In the genomic region with DNA sequence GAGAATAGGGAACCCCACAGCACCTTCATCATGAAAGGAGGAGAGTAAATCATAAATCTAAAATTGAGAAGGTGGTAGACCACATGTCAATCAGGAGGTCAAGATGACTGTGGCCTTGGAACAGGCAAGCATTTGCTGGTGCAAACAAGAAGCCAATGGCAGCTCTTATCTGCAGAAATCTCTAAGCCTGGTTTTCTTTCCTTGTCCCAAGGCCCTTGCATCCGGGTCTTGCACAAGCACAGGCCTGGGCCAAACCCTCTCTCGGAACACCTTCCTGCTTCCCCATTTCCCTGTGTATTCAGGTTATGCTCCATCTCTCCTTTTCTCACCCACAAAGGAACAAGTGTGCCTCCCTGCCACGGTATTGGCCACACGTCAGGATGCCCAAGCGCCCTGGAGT, we compare ENCODE assay signal across 12 mouse cellular contexts. TPM values are rescaled to one million over a fixed set of nuclear protein-coding genes. Genes with fewer than 3 reads are reported as not detected.
DNase-seq lines count a peak whose midpoint lies in the region; ATAC-seq and TF ChIP-seq lines count a peak whose summit lies in the region.
"Had no signal": no experiment of that assay in that cellular context is flagged by ENCODE, and none has a peak within 500 bp of the region (broad histone marks: within the 10 kb centered on the region; RNA-seq: fewer than 3 reads in every experiment).

No protein-coding gene starts in this region.

- TF ChIP-seq EP300 in ES-Bruce4 (IDR thresholded peaks at IDR 0.05; ENCODE audit: insufficient read depth, low read depth, low read length) = no peak

- TF ChIP-seq POLR2A in ES-Bruce4 (IDR thresholded peaks at IDR 0.05; ENCODE audit: insufficient read depth, low read length) = no peak

- 88% methylated on average over 5 of the region's 5 CpGs for WGBS in embryonic facial prominence, embryonic 15.5 days
- WGBS in embryonic facial prominence, embryonic 10.5 days = 87% methylated on average over 5 of the region's 5 CpGs
- WGBS in limb, embryonic 13.5 days = 91% methylated on average over 5 of the region's 5 CpGs
- 90% methylated on average over 5 of the region's 5 CpGs for WGBS in limb, embryonic 10.5 days
- WGBS in macrophage (ENCODE audit: missing documents) = 63% methylated on average over 5 of the region's 5 CpGs

- no peak overlapping the region for H3K9ac ChIP-seq in embryonic facial prominence, embryonic 15.5 days
- no peak overlapping the region for H3K9ac ChIP-seq in limb, embryonic 13.5 days
- no peak overlapping the region for H3K9ac ChIP-seq in ES-Bruce4 (ENCODE audit: low read depth, poor library complexity, severe bottlenecking)
- H3K9ac ChIP-seq: lung, embryonic 14.5 days had no signal

- H3K4me1 ChIP-seq in embryonic facial prominence, embryonic 15.5 days = peaks cover 29% of the 10 kb centered on the region
- peaks cover 37% of the 10 kb centered on the region for H3K4me1 ChIP-seq in embryonic facial prominence, embryonic 10.5 days
- peaks cover 53% of the 10 kb centered on the region for H3K4me1 ChIP-seq in limb, embryonic 13.5 days
- H3K4me1 ChIP-seq in limb, embryonic 10.5 days = peaks cover 35% of the 10 kb centered on the region
- peaks cover 11% of the 10 kb centered on the region for H3K4me1 ChIP-seq in ES-Bruce4 (ENCODE audit: control insufficient read depth, insufficient read depth, low read length)

- no peak for ATAC-seq in embryonic facial prominence, embryonic 15.5 days (ENCODE audit: insufficient number of reproducible peaks, low FRiP score, low TSS enrichment, low read depth)
- ATAC-seq in limb, embryonic 13.5 days (ENCODE audit: low FRiP score, low read depth) = no peak

- H3K36me3 ChIP-seq in embryonic facial prominence, embryonic 15.5 days = no peaks in the 10 kb centered on the region
- H3K36me3 ChIP-seq in embryonic facial prominence, embryonic 10.5 days (replicated peaks) = no peaks in the 10 kb centered on the region; the same call in 1 of the 2 replicates
- H3K36me3 ChIP-seq in limb, embryonic 13.5 days = peaks cover 14% of the 10 kb centered on the region; the same call in 1 of the 2 replicates
- peaks cover 18% of the 10 kb centered on the region; the same call in 1 of the 2 replicates for H3K36me3 ChIP-seq in limb, embryonic 10.5 days
- no peaks in the 10 kb centered on the region for H3K36me3 ChIP-seq in ES-Bruce4 (ENCODE audit: control insufficient read depth, insufficient read depth, low read length, poor library complexity, severe bottlenecking)
- no peaks in the 10 kb centered on the region for H3K36me3 ChIP-seq in macrophage (ENCODE audit: inconsistent target)

- H3K79me2 ChIP-seq in macrophage (ENCODE audit: inconsistent target) = peaks cover 100% of the 10 kb centered on the region

- no peaks in the 10 kb centered on the region for H3K27me3 ChIP-seq in embryonic facial prominence, embryonic 15.5 days
- H3K27me3 ChIP-seq in embryonic facial prominence, embryonic 10.5 days (replicated peaks; ENCODE audit: low read depth, poor library complexity, severe bottlenecking) = no peaks in the 10 kb centered on the region
- no peaks in the 10 kb centered on the region for H3K27me3 ChIP-seq in limb, embryonic 13.5 days
- no peaks in the 10 kb centered on the region for H3K27me3 ChIP-seq in limb, embryonic 10.5 days (ENCODE audit: low read depth, poor library complexity, severe bottlenecking)
- no peaks in the 10 kb centered on the region for H3K27me3 ChIP-seq in ES-Bruce4 (ENCODE audit: control insufficient read depth, insufficient read depth, low read length, poor library complexity, severe bottlenecking)

- 0 out of 2 replicates have a peak overlapping the region, but pooled peaks have one; percentile 11 for H3K27ac ChIP-seq in embryonic facial prominence, embryonic 15.5 days (replicated peaks)
- H3K27ac ChIP-seq in embryonic facial prominence, embryonic 10.5 days (replicated peaks) = no peak overlapping the region
- H3K27ac ChIP-seq in limb, embryonic 13.5 days = 0 out of 2 replicates have a peak overlapping the region, but pooled peaks have one; percentile 40
- H3K27ac ChIP-seq in limb, embryonic 10.5 days = no peak overlapping the region
- H3K27ac ChIP-seq in ES-Bruce4 (ENCODE audit: insufficient read depth, low read length) = peak overlapping the region; percentile 2; the same call in 1 of the 2 replicates
- H3K27ac ChIP-seq in macrophage = peak overlapping the region; percentile 72
- H3K27ac ChIP-seq: gastrocnemius, adult 2 months had no signal

- H3K4me2 ChIP-seq in embryonic facial prominence, embryonic 15.5 days (replicated peaks) = no peak overlapping the region
- no peak overlapping the region for H3K4me2 ChIP-seq in limb, embryonic 13.5 days (replicated peaks)

- no peaks in the 10 kb centered on the region for H3K9me3 ChIP-seq in embryonic facial prominence, embryonic 15.5 days (replicated peaks)
- no peaks in the 10 kb centered on the region for H3K9me3 ChIP-seq in embryonic facial prominence, embryonic 10.5 days
- no peaks in the 10 kb centered on the region for H3K9me3 ChIP-seq in limb, embryonic 13.5 days
- H3K9me3 ChIP-seq in limb, embryonic 10.5 days (replicated peaks) = no peaks in the 10 kb centered on the region
- no peaks in the 10 kb centered on the region for H3K9me3 ChIP-seq in ES-Bruce4 (replicated peaks; ENCODE audit: control insufficient read depth, insufficient read depth, low read length, poor library complexity, severe bottlenecking)

- TF ChIP-seq CTCF in ES-Bruce4 (IDR thresholded peaks at IDR 0.05; ENCODE audit: low read depth, low read length) = no peak

- no peak for DNase-seq in embryonic facial prominence, embryonic 10.5 days (ENCODE audit: low spot score)
- DNase-seq in limb, embryonic 10.5 days (ENCODE audit: low spot score) = no peak
- DNase-seq in layer of hippocampus, postnatal 36 days = no peak
- DNase-seq in cerebellum, adult 9-10 months = no peak
- DNase-seq: gastrocnemius, adult 2 months; lung, embryonic 14.5 days; right cerebral cortex, postnatal 25 days; thymus, adult 2 months had no signal

- no peak overlapping the region for H3K4me3 ChIP-seq in embryonic facial prominence, embryonic 15.5 days (replicated peaks)
- H3K4me3 ChIP-seq in embryonic facial prominence, embryonic 10.5 days = no peak overlapping the region
- H3K4me3 ChIP-seq in limb, embryonic 13.5 days = no peak overlapping the region
- no peak overlapping the region for H3K4me3 ChIP-seq in limb, embryonic 10.5 days
- H3K4me3 ChIP-seq in ES-Bruce4 (ENCODE audit: low read depth, low read length) = no peak overlapping the region
- no peak overlapping the region for H3K4me3 ChIP-seq in macrophage (ENCODE audit: inconsistent target)
- H3K4me3 ChIP-seq: gastrocnemius, adult 2 months had no signal

RNA-seq across cellular contexts. Expression of gene Tns3, which starts 35.0 kb away (rescaled TPM):
- polyA plus RNA-seq in embryonic facial prominence, embryonic 15.5 days (2015; fragmentation: Nextera tagmentation; extraction: Ambion mirVana) = 23.4 and 25.9 TPM in 2 replicates
- polyA plus RNA-seq in embryonic facial prominence, embryonic 10.5 days (2016; fragmentation: Nextera tagmentation; extraction: Ambion mirVana) = 20.2 and 23.4 TPM in 2 replicates
- 42.9 and 45.3 TPM in 2 replicates for polyA plus RNA-seq in limb, embryonic 13.5 days (2015; fragmentation: Nextera tagmentation; extraction: Ambion mirVana)
- polyA plus RNA-seq in limb, embryonic 10.5 days (2016; fragmentation: Nextera tagmentation; extraction: Ambion mirVana) = 28.2 and 35.6 TPM in 2 replicates
- 45.7 and 46.2 TPM in 2 replicates for polyA plus RNA-seq in ES-Bruce4 (2011; ENCODE audit: insufficient read depth, insufficient read length, low read depth, missing spikeins)
- total RNA-seq in macrophage (2018; cell fraction: chromatin; rRNA removed) = 100 to 1,000 TPM; 135 to 354 (median 226) TPM
- total RNA-seq in macrophage (2018; cell fraction: cytosol; rRNA removed) = 100 to 1,000 TPM in 18 of 26 experiments, 10 to 100 TPM in 8; 75.9 to 159 (median 107) TPM
- 100 to 1,000 TPM; 103 to 320 (median 161) TPM for total RNA-seq in macrophage (2018; cell fraction: nucleus; rRNA removed)
- polyA plus RNA-seq in macrophage (2018) = 60.8 to 91.8 TPM (median 81.9 TPM) in 3 replicates
- total RNA-seq in layer of hippocampus, postnatal 36 days (2021) = 10 to 100 TPM; 43.4 to 59.0 TPM

Comparison
In these comparisons a context has a peak if more than half of its experiments do, and no peak if none do; other contexts are left out.
1. H3K27ac ChIP-seq: peak in embryonic facial prominence, embryonic 15.5 days (single experiment), limb, embryonic 13.5 days (single experiment), ES-Bruce4 (single experiment) and macrophage (single experiment); none in embryonic facial prominence, embryonic 10.5 days (single experiment) and limb, embryonic 10.5 days (single experiment).